Mouse (Mus musculus): ENCODE results near the gene Wnt11.

Gene Wnt11

DNA sequence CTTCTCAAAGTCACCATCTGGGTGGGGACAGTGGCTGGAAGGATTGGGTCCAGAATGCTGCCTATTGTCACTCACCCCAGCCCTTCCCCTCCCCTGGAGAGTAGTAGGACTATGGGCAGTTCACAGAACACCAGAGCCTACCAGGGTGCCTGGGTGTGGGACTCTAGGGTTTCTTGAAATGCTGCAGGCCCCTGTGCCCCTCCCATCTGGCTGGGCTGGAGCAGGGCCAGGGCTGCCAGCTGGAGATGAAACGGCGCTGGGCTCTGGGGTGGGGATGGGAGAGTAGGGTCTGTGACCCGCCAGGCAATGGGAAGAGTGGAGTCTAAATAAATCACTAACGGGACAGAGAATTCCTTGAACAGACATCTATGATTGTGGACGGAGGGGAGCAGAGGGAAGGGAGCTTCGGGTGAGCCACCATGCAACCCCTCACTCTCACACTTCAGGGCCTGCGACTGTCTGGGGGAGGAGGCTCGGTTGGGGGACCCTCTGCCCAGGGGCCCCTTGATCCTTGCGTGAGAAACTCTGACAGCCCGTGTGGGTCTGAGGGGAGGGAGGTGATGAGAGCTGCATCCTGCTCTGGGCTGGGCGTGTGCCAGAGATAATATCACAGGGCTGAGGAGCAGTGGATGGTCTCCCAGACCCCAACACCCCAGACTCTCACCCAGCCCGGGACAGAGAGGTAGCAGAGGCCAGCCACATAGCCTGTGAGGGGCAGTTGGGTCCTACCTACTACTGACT lies 32.3 kb downstream of the Wnt11 start:
- DNase-seq (ENCODE audit: low spot score), result no peak

DNA sequence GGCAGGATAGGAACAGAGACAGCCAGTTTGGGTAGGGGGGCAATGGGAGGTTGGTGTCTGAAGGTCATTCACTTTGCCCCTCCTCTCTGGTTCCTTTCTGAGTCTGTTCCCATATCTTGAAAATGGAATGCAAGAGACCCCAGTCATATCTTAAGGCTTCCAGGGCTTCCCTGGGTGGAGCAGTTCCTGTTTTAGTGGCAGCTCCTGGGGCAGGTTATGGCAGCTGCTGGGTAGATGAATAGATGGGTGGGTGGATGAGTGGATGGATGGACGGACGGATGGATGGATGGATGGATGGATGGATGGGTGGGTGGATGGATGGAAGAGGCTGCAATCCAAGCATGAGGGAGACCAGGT lies 32.9 kb downstream of the Wnt11 start:
- no peak for DNase-seq (ENCODE audit: low spot score)

DNA sequence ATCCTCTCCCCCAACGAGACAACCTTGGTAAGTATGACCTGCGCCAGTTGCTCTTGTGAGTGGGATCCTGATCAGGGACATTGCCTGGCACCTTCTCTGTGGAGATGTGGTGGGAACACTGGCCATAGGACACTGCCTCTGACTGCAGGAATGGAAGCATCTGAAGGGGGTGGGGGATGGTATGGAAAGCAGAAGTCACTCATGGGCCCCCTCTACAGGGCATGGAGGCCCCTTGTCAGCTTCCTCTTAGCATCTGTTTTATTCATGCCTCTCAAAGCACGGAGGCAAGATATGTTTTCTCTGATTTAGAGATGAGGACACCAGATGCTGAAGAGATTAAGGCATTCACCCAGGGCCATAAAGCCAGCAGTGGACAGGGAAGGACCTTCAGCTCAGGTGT lies 34.2 kb downstream of the Wnt11 start:
- DNase-seq (ENCODE audit: low spot score), result no peak

GRCm38 (mm10) chr7:98870791-98871190 lies 35.9 kb downstream of the Wnt11 start:
- DNase-seq (ENCODE audit: low spot score), result no peak

GRCm38 (mm10) chr7:98871882-98872281 lies 37.0 kb downstream of the Wnt11 start:
- DNase-seq (ENCODE audit: low spot score), result no peak

DNA sequence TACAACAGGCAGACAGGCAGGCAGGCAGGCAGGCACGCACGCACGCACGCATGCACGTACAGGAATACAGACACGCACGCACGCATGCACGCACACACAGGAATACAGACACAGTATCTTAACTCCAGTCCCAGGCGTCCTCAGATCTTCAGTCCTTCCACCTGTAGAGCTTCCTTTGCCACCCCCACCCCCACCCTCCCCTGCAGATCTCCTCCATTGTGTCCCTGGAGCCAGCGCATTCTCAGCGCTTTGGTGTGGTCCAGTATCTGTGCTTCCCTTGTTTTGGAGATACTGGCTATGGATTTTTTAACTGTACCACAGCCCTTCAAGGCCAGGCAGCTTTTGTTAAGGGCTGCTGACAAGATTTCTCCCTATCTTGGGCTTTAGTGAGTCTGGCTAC lies 38.4 kb downstream of the Wnt11 start:
- no peak for DNase-seq (ENCODE audit: low spot score)

DNA sequence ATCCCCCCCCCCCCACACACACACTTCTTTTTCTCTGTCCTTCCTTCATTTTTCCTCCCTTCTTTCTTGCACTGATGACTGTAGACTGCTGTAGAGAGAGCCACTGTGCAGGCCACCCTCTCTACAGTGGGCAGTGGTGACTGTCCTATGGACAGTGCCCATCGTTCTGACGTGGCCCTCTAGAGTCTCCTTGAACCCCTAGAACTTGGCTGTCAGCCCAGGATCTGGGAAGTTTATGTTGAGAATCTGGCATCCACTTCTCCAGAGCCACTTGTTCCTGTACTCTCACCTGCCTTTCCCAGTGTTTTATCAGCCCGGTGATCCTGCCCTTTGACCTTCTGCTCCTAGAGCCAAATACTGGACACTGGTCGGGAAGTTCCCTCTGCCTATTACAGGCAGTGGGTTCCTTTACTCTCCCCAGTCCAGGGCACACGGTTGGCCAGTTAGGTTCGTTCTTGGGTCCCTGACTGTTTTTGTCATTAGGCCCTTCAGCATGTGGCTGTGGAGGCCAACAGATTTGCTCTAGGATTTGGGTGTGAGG lies 39.6 kb downstream of the Wnt11 start:
- no peak for DNase-seq (ENCODE audit: low spot score)

DNA sequence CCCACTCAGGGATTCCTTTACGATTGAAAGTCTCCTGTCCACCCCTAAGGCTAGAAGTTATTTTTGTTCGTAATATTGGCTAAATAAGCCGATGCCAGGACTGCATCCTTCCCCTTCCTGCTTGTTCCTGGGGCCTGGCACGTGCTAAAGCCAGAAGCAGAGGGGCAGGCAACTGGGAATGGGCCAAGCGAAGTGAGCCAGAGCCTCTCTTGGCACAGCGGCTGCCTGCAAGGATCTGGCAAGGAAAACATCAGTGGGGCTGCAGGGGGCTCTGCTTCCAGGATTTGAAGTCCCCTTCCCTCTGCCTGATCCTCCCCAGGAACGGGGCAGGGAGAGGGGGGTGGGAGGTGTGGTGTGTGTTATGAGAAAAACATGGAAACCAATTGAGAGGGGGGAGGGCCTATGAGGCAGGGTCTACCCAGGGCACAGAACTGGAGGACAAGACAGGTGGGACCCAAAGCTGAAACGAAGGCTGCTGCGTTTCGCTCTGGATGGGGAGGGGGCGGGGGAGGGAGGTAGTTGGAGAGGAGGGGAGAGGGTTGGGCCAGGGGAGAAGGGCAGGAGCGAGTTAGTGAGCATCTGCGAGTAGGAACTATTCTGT lies 40.6 kb downstream of the Wnt11 start:
- no peak for DNase-seq (ENCODE audit: low spot score)

GRCm38 (mm10) chr7:98876119-98876518 lies 41.2 kb downstream of the Wnt11 start:
- no peak for DNase-seq (ENCODE audit: low spot score)

DNA sequence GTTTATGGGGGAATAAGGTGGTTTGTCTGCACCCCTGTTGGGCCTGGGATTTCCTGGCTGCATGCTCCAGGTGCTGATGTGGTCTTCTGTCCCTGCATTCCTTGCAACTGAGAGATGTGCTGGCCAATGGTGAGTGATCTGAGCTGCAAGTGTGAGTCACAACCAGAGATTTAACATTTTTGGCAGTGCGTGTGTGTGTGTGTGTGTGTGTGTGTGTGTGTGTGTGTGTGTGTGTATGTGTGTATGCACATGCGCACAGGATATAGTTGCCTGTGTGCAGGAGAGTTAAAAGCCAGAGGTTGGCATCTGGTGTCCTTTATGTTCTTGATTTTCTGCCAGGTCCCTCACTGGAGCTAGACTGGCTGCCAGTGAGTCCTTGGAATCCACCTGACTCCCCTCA lies 44.3 kb downstream of the Wnt11 start:
- no peak for DNase-seq (ENCODE audit: low spot score)

DNA sequence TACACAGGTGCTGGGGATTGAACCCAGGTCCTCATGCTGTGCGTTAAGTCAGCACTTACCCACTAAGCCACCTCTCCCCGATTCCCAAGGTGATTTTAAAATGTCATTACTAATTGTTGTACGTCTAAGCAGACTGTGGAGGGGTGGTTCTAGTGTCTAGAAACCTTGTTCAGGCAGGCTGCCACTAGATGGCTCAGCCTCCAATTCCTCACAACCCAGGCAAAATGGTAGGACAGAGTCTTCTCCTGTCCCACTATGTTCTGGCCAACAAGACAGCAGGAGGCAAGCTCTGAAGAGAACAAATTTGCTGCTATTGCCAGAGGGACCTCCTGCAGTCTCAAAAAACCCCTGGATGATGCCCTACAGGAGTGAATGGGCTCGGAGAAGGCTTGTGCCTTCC lies 47.0 kb downstream of the Wnt11 start:
- DNase-seq (ENCODE audit: low spot score), result no peak

- DNase-seq (ENCODE audit: low spot score), result no peak
Observed at GRCm38 (mm10) chr7:98887811-98888261, 52.9 kb downstream of the Wnt11 start.

DNA sequence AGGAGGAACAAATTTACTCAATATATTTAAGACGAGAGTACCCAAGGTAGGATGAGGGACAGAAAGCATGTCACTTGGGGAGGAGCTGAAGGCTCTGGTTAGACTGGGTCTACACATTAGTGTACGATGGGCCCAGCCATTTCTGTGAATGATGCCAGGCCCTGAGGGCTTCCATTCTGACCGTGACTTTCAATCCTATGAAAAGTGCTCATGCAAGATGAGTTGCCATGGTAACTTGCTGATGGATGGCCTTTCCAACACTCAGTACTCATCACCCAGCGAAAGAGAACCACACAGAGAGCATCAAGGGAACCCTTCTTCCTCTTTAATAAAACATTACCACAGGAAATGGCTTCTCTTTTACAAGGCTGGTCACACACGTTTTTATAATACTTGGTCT lies 53.9 kb downstream of the Wnt11 start:
- no peak for DNase-seq (ENCODE audit: low spot score)

DNA sequence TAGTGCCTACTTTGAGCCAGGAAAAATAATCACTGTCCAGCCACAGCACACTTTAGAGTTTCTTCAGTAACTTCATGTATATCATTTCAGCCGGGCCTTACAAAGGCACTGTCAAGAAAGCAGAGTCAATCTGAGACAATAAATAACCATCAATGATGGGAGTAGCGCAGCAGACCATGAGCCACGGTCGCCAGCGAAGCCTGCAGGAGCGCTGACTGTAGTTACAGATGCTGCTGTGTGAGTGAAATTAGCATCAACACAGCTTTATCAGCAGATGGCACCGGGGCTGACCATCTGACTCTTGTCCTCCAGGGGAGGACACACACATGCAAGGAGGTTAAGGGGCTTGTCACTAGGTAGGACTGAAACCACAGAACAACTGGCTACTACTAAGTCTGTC lies 54.3 kb downstream of the Wnt11 start:
- DNase-seq (ENCODE audit: low spot score), result no peak

DNA sequence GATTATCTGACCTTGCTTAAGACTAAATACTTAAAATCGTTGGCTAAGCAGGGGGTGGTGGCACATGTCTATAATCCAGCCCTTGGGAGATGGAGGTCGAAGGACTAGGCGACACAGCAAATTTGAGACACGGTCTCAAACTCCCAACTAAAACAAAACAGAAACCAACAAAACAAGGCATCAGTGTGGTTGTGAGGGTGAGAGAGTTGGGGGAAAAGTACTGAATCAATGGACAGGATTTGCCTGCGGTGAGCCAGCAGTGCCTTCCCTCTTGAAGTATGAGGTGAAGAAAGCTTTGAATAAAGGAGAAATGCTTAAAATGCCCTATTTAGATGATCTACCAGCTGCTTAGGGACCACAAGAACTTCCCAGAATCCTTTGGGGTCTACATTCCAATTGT lies 58.2 kb downstream of the Wnt11 start:
- no peak for DNase-seq (ENCODE audit: low spot score)

GRCm38 (mm10) chr7:98894305-98894704 lies 59.4 kb downstream of the Wnt11 start:
- DNase-seq (ENCODE audit: low spot score), result no peak

GRCm38 (mm10) chr7:98894768-98895167 lies 59.9 kb downstream of the Wnt11 start:
- no peak for DNase-seq (ENCODE audit: low spot score)

- no peak for DNase-seq (ENCODE audit: low spot score)
Observed at GRCm38 (mm10) chr7:98895501-98896095, 60.7 kb downstream of the Wnt11 start.

DNA sequence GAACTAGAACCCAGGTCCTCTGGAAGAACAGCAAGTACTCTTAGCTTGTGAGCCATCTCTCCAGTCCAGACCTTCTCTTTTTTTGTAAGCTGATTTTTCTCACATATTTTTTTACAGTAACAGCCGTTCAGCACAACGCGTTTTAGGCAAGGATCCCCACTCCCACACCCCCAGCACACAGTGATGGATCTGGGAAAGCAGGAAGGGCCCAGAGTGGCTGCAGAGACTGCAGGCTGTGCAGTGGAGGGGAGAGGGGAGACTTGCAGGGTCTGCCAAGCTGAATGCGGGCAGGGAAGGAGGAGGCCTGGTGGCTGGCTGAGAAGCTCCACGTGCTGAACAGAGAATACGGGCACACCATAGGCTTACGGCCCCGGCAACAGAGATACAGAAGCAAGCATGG lies 62.4 kb downstream of the Wnt11 start:
- no peak for DNase-seq (ENCODE audit: low spot score)

DNA sequence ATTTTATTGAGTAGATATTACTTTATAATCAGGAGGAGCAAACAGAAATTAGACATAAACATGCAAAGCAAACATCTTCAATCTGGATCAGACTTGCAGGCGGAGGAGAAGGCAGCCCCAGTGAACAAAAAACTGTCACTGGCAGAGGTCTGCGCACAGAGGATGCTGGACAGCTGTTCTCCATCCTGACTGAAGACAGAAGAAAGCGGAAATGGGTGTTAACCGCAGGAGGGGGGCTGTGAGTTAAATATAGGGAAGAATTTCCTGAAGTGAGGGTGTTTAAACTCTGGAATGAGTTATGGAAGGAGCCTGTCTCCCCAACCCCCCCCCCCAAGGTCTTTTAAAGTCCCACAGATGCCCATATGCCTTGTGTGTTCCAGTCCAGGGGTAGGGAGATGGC lies 64.9 kb downstream of the Wnt11 start:
- no peak for DNase-seq (ENCODE audit: low spot score)

- DNase-seq (ENCODE audit: low spot score), result no peak
Observed at GRCm38 (mm10) chr7:98901120-98901519, 66.2 kb downstream of the Wnt11 start.

DNA sequence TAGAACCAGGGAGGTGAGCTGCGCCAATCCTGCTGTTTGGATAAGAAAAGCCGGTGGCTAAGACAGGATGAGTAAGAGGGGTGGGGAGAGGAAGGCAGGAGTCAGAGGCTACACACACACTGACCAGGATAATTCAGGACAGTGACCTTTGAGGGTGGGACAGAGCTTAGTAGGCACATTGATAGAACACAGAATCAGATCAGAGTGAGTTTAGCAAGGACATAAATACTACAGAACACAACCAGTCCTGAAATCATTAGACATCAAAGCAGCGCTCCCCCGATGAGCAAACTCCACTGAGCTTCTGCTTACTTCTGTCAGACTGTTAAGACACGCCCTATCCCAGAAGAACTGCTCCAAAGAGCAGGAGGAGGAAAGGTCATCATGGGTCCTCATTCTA lies 69.0 kb downstream of the Wnt11 start:
- no peak for DNase-seq (ENCODE audit: low spot score)
